13 mouse cellular contexts compared by ENCODE assay signal in genomic region chr11:89132406-89132805, GRCm38 (mm10). TPM values are rescaled to one million over a fixed set of nuclear protein-coding genes. Genes with fewer than 3 reads are reported as not detected.
DNase-seq lines count a peak whose midpoint lies in the region.
"Had no signal": no experiment of that assay in that cellular context is flagged by ENCODE, and none has a peak within 500 bp of the region (broad histone marks: within the 10 kb centered on the region; RNA-seq: fewer than 3 reads in every experiment).

No protein-coding gene starts in this region.

- intact Hi-C loops in left cerebral cortex, postnatal 4 days (cut with DNase I): no loop called here
- intact Hi-C loops in left cerebral cortex, postnatal 25 days (cut with DNase I): no loop called here

- peak; percentile 13 for DNase-seq in gastrocnemius, adult 18-20 months (ENCODE audit: low spot score)
- no peak for DNase-seq in gastrocnemius, postnatal 4 days (ENCODE audit: low spot score in 2 of 2)
- peak; percentile 51 for DNase-seq in left cerebral cortex, postnatal 4 days
- DNase-seq in left cerebral cortex, postnatal 25 days (ENCODE audit: low spot score in 2 of 2): no peak
- peak; percentile 48 for DNase-seq in testis, postnatal 10 days (ENCODE audit: low spot score)
- DNase-seq in testis, postnatal 14 days (ENCODE audit: low spot score): no peak
- DNase-seq in skeletal muscle tissue, adult 2 months (ENCODE audit: low read depth, low spot score): peak; percentile 21
- DNase-seq in thymus, postnatal 10 days (ENCODE audit: low spot score in 2 of 2): no peak
- DNase-seq: kidney, postnatal 14 days; right cerebral cortex, postnatal 25 days had no signal

RNA-seq across cellular contexts. Expression of gene Gm525, which starts 58.8 kb away (rescaled TPM):
- not detected for total RNA-seq in gastrocnemius, adult 18-20 months (2021)
- total RNA-seq in gastrocnemius, postnatal 4 days (2021): under 1 TPM in 1 of 2 experiments, not detected in 1; 0.56 TPM
- not detected for total RNA-seq in left cerebral cortex, postnatal 4 days (2021)
- not detected for total RNA-seq in left cerebral cortex, postnatal 25 days (2021)
- total RNA-seq: heart, postnatal 14 days; layer of hippocampus, adult 8-10 months; left cerebral cortex, adult 18-20 months had no signal

Comparison
In these comparisons a context has a peak if more than half of its experiments do, and no peak if none do; other contexts are left out.
1. DNase-seq: peak in gastrocnemius, adult 18-20 months (single experiment), left cerebral cortex, postnatal 4 days (single experiment), testis, postnatal 10 days (single experiment) and skeletal muscle tissue, adult 2 months (single experiment); none in gastrocnemius, postnatal 4 days (0 of 2), left cerebral cortex, postnatal 25 days (0 of 2), testis, postnatal 14 days (single experiment) and thymus, postnatal 10 days (0 of 2).